Mouse (Mus musculus) intestine, postnatal 0 days (tissue): ENCODE data around the gene Bcas3. TPM values are rescaled to one million over a fixed set of nuclear protein-coding genes. Genes with fewer than 3 reads are reported as not detected.

Source experiments
- ATAC-seq: fragments of 200-750 bp; cut with Nextera tagmentation; 2 replicates; pipeline ENCODE4 v1.8.0; 2017; ENCODE audit warnings: mild to moderate bottlenecking, moderate TSS enrichment, moderate library complexity
- H3K27ac ChIP-seq: fragments of 300-500 bp; sonication (generic); 2 replicates; pipeline ENCODE4 v1.5.1; 2014; ENCODE audit warnings: mild to moderate bottlenecking, low read depth, low read length, moderate library complexity
- H3K27me3 ChIP-seq: fragments of 300-500 bp; sonication (generic); replicated peaks from 2 replicates; pipeline ENCODE4 v1.6.1; 2014; ENCODE audit warnings: low read length, mixed read lengths; ENCODE audit not compliant: control insufficient read depth, insufficient read depth
- H3K36me3 ChIP-seq: fragments of 300-500 bp; sonication (generic); 2 replicates; pipeline ENCODE4 v1.6.1; 2014; ENCODE audit warnings: mild to moderate bottlenecking, moderate library complexity; ENCODE audit not compliant: control insufficient read depth, insufficient read depth
- H3K4me1 ChIP-seq: fragments of 300-500 bp; sonication (generic); replicated peaks from 2 replicates; pipeline ENCODE4 v1.6.1; 2014; ENCODE audit warnings: antibody characterized with exemption, low read length, mixed read lengths; ENCODE audit not compliant: control insufficient read depth, insufficient read depth
- H3K4me2 ChIP-seq: fragments of 300-500 bp; sonication (generic); replicated peaks from 2 replicates; pipeline ENCODE4 v1.6.1; 2014; ENCODE audit warnings: low read depth, mild to moderate bottlenecking, moderate library complexity
- H3K4me3 ChIP-seq: fragments of 300-500 bp; sonication (generic); 2 replicates; pipeline ENCODE4 v1.5.1; 2014; ENCODE audit warnings: low read depth, low read length
- H3K9ac ChIP-seq: fragments of 300-500 bp; sonication (generic); 2 replicates; pipeline ENCODE4 v1.6.1; 2014; ENCODE audit warnings: mild to moderate bottlenecking, low read depth, low read length
- H3K9me3 ChIP-seq: fragments of 300-500 bp; sonication (generic); 2 replicates; pipeline ENCODE4 v1.6.1; 2016; ENCODE audit warnings: mixed run types; ENCODE audit not compliant: control insufficient read depth
- CTCF ChIP-seq: sonication (generic); IDR thresholded peaks from 2 replicates; pipeline ENCODE4 v1.5.1; 2016; ENCODE audit warnings: low read depth, mild to moderate bottlenecking, control low read depth, antibody characterized with exemption, moderate library complexity
- WGBS: fragments of 180-500 bp; shearing (Covaris S2); extraction: QIAGEN DNeasy Blood & Tissue Kit; methylation state at CpG from one replicate; pipeline ENCODE4 v1.1.7; 2014; 5-methylcytosine and 5-hydroxymethylcytosine counted together
- polyA plus RNA-seq: library from polyadenylated mRNA; unstranded; fragments of >200 nt; fragmentation: Nextera tagmentation; extraction: Ambion mirVana; gene quantifications from 2 replicates; pipeline ENCODE4 v1.2.1, GENCODE M21; 2015

The Bcas3 gene
- polyA plus RNA-seq, 1 experiment from 2014 or later: 17.2 TPM

DNA sequence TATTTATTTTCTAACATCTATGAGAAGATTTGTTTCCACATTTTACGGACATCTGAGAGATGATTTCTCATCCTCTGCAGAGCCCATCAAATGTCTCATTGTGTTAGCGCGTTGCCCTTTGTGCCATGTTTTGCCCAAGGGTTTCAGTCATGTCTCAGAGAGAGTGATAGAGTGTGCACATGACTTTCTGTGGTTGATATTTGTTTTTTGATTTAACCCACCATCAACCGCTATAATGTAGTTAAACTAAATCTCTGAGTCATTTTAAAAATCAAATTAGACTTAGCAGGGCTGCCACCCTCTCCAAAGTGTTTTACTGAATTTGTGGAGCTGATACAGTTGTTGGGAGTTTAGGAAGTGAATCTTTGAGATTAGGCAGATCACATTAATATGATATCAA lies 288.5 kb downstream of the Bcas3 start:
- Histone ChIP-seq H3K4me2 (no peak overlapping the region), H3K4me1 (no peaks in the 10 kb centered on the region), H3K36me3 (no peaks in the 10 kb centered on the region), H3K4me3 (no peak overlapping the region), H3K27ac (no peak overlapping the region), H3K9me3 (no peaks in the 10 kb centered on the region), H3K9ac (no peak overlapping the region), H3K27me3 (no peaks in the 10 kb centered on the region)
- 90% methylated on average over 4 of the region's 4 CpGs for WGBS
- no peak for TF ChIP-seq CTCF
- ATAC-seq: no peak

DNA sequence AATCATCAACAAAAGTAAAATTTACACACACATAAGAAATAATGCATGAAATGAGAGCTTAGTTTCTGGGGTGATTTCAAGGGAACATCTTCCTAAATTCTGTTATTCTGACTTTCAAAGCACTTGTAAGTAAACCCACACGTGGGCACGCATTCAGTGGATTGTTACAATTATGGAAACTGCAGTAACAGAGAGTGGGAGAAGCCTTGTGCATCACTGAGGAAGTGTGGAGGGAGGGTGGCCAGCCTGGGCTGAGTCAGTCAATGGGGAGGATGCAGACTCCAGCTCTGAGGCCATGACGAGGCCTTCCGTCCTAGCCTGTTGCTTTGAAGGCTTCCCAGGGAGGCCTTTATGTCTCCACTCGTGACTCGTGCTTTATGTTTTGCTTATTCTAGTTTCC lies 289.6 kb downstream of the Bcas3 start:
- WGBS: 71% methylated on average over 6 of the region's 6 CpGs
- Histone ChIP-seq H3K27ac (no peak overlapping the region), H3K27me3 (no peaks in the 10 kb centered on the region), H3K4me3 (no peak overlapping the region), H3K9me3 (no peaks in the 10 kb centered on the region), H3K4me2 (no peak overlapping the region), H3K9ac (no peak overlapping the region), H3K4me1 (no peaks in the 10 kb centered on the region), H3K36me3 (no peaks in the 10 kb centered on the region)
- no peak for ATAC-seq
- TF ChIP-seq CTCF: no peak

DNA sequence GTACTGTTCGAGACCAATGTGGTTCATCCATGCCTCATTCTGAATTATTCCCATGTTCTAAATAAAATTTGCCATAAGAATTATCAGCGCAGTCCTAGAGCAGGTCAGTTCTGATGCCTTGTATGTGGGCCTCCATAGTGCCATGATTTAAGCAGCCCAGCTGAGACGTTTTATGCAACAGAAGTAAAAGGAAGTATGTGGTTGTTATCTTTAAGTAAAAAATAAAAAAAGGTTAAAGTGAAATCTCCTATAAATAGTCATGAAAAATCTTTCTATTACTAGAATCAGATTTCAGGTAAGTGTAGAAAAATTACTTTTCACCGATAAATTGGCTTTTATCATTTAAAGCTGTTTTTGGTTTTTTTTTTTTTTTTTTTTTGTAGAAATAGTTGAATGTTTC lies 290.1 kb downstream of the Bcas3 start:
- no peak for TF ChIP-seq CTCF
- ATAC-seq: no peak
- Histone ChIP-seq H3K4me2 (no peak overlapping the region), H3K27me3 (no peaks in the 10 kb centered on the region), H3K27ac (no peak overlapping the region), H3K4me1 (no peaks in the 10 kb centered on the region), H3K9ac (no peak overlapping the region), H3K36me3 (no peaks in the 10 kb centered on the region), H3K4me3 (no peak overlapping the region), H3K9me3 (no peaks in the 10 kb centered on the region)
- WGBS: 88% methylated on average over 4 of the region's 4 CpGs

DNA sequence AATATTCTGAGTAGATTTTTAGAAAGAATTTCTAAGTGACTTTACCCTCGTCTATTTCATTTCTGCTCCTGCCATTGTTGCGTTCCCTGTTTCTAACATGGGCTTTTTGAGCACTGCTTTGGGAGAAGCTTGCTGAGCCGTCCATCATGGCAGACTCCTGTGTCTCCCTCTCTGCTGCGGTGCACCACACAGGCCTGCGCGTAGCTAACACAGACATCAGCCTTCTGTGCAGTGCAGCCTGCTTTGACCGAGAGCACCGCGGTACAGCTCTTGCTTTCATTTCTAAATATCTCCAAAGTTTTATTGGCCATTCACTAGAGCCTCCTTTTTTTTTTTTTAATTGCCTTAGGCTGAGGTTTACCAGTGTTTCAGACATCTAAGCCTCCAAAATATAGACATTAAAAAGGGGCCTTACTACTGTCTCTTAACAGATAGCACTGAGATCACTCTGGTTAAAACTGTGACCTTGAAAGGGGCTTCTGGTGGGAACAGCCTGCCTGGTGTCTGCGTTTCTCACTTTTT lies 290.6 kb downstream of the Bcas3 start:
- ATAC-seq: no peak
- WGBS: 54% methylated on average over 10 of the region's 10 CpGs
- Histone ChIP-seq H3K4me2 (0 out of 2 replicates have a peak overlapping the region, but pooled peaks have one; percentile 17), H3K9me3 (no peaks in the 10 kb centered on the region), H3K27ac (no peak overlapping the region), H3K36me3 (no peaks in the 10 kb centered on the region), H3K4me3 (no peak overlapping the region), H3K9ac (no peak overlapping the region), H3K4me1 (no peaks in the 10 kb centered on the region), H3K27me3 (no peaks in the 10 kb centered on the region)
- TF ChIP-seq CTCF: no peak

DNA sequence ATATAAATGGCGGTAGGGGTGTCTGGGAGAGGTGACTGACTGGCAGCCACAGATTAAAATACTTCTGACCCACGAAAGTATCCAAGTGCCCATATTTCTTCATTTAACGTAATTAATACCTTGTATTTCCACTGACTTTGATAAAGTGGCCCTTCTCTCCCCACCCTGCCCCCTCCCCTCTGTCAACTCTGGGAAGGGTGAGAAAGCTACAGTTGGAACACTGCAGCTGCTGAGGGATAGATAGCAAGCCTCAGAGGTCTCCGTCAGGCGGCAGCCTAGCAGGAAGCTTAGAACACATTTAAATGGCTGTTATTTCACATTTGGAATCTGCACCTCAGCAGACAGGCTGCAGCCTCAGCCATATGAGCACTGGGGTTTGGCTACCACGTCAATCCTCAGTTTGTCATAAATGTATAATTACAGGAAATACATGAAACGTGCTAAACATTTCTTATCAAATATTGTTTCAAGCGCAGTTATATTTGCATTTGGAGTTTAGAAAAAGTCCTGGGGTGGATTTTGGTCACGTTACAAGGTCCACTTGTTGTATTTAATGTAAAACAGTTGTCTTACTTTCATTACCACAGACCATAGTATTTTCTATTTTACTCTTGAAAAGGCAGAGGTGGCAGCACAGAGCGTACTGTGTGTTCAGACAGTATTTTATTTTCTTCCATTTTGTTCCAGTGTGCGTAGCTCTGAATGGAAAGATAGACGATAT lies 291.2 kb downstream of the Bcas3 start:
- H3K4me2 ChIP-seq: peak overlapping the region; percentile 17; the same call in 1 of the 2 replicates
- H3K27ac ChIP-seq: no peak overlapping the region
- H3K4me1 ChIP-seq: no peaks in the 10 kb centered on the region
- H3K4me3 ChIP-seq: no peak overlapping the region
- 43% methylated on average over 12 of the region's 12 CpGs for WGBS
- ATAC-seq: no peak
- H3K36me3 ChIP-seq: no peaks in the 10 kb centered on the region
- TF ChIP-seq CTCF: 0 out of 2 replicates have a peak, but pooled peaks have one; percentile 19
- no peaks in the 10 kb centered on the region for H3K27me3 ChIP-seq
- no peaks in the 10 kb centered on the region for H3K9me3 ChIP-seq
- no peak overlapping the region for H3K9ac ChIP-seq

DNA sequence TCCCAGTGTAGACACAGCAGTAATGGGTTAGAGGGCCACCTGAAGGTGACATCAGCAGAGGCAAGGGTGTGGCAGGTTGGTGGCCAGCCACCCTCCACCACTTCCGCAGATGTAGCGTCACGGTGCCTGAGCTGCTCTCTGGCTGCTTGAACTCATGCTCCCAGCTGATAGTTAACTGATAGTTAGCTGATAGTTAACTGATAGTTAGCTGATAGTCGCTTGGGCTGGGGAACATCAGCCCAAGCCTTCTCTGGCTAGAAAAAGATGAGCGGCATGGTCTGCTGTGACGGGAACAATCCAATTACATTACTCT lies 291.7 kb downstream of the Bcas3 start:
- Histone ChIP-seq H3K9ac (no peak overlapping the region), H3K27ac (no peak overlapping the region)
- ATAC-seq: 0 out of 2 replicates have a peak, but pooled peaks have one; percentile 36

More for the DNA sequence above, 291.7 kb downstream of the Bcas3 start:
- Histone ChIP-seq H3K36me3 (no peaks in the 10 kb centered on the region), H3K4me1 (no peaks in the 10 kb centered on the region), H3K27me3 (no peaks in the 10 kb centered on the region), H3K9me3 (no peaks in the 10 kb centered on the region), H3K4me3 (no peak overlapping the region), H3K4me2 (no peak overlapping the region)
- no peak for TF ChIP-seq CTCF
- WGBS: 72% methylated on average over 6 of the region's 6 CpGs
